10 mouse cellular contexts compared by ENCODE assay signal in the genomic region with DNA sequence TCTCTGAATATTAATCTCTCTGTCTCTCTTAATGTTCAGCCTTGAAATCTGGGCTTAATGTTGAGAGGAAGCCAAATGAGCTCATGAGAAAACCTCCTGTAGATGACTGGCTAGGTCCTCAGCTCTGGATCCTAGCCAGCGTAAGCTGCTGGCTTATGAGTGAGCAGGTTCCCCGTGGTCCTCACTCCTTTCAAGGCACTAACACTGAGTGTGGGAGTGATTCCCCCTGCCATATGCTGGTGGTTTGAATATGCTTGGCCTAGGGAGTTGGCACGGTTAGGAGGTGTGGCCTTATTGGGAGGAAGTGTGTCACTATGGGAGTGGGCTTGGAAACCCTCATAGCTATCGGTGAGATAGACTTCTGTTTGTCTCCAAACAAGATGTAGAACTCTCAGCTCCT. TPM values are rescaled to one million over a fixed set of nuclear protein-coding genes. Genes with fewer than 3 reads are reported as not detected.
DNase-seq lines count a peak whose midpoint lies in the region; ATAC-seq and TF ChIP-seq lines count a peak whose summit lies in the region.
"Had no signal": no experiment of that assay in that cellular context is flagged by ENCODE, and none has a peak within 500 bp of the region (broad histone marks: within the 10 kb centered on the region; RNA-seq: fewer than 3 reads in every experiment).

No protein-coding gene starts in this region.

- H3K27me3 ChIP-seq in hindbrain, embryonic 15.5 days = no peaks in the 10 kb centered on the region
- no peaks in the 10 kb centered on the region for H3K27me3 ChIP-seq in hindbrain, embryonic 10.5 days (ENCODE audit: insufficient read depth, poor library complexity, severe bottlenecking)

- no peak for TF ChIP-seq POLR2A in brain, embryonic 14.5 days (IDR thresholded peaks at IDR 0.05; ENCODE audit: borderline replicate concordance, extremely low read depth, insufficient read depth, insufficient read length, poor library complexity, severe bottlenecking)

- no peak overlapping the region; the same call in 1 of the 2 replicates for H3K27ac ChIP-seq in hindbrain, embryonic 15.5 days (replicated peaks)
- H3K27ac ChIP-seq in hindbrain, embryonic 10.5 days = no peak overlapping the region

- DNase-seq in hindbrain, embryonic 10.5 days (ENCODE audit: low spot score) = no peak
- DNase-seq in NIH3T3 (ENCODE audit: low read depth) (peak; percentile 41), MN1 (ENCODE audit: low spot score) (no peak)
- peak; percentile 68 for DNase-seq in brain, embryonic 14.5 days (ENCODE audit: low read depth)
- peak; percentile 59 for DNase-seq in heart, postnatal 10 days
- no peak for DNase-seq in thymus, postnatal 14 days
- DNase-seq in ovary, postnatal 36 days (ENCODE audit: low spot score) = no peak
- DNase-seq: liver, postnatal 0 days; thymus, postnatal 4 days had no signal

- ATAC-seq in hindbrain, embryonic 15.5 days (ENCODE audit: low FRiP score, low read depth) = peak; percentile 35; the same call in 1 of the 2 replicates
- ATAC-seq: liver, postnatal 0 days had no signal

- intact Hi-C loops in heart, postnatal 10 days (cut with DNase I) = no loop called here

- H3K4me1 ChIP-seq in hindbrain, embryonic 15.5 days (replicated peaks) = peaks cover 34% of the 10 kb centered on the region
- H3K4me1 ChIP-seq in hindbrain, embryonic 10.5 days (replicated peaks) = peaks cover 14% of the 10 kb centered on the region

- H3K36me3 ChIP-seq in hindbrain, embryonic 15.5 days = no peaks in the 10 kb centered on the region
- peaks cover 15% of the 10 kb centered on the region for H3K36me3 ChIP-seq in hindbrain, embryonic 10.5 days

- no peak overlapping the region for H3K4me3 ChIP-seq in hindbrain, embryonic 15.5 days
- no peak overlapping the region for H3K4me3 ChIP-seq in hindbrain, embryonic 10.5 days

- TF ChIP-seq CTCF in brain, embryonic 14.5 days (IDR thresholded peaks at IDR 0.05; ENCODE audit: borderline replicate concordance, extremely low read depth, insufficient read depth, insufficient read length) = no peak

- H3K9ac ChIP-seq in hindbrain, embryonic 15.5 days = no peak overlapping the region
- H3K9ac ChIP-seq: liver, postnatal 0 days had no signal

- H3K9me3 ChIP-seq in hindbrain, embryonic 15.5 days = no peaks in the 10 kb centered on the region
- no peaks in the 10 kb centered on the region for H3K9me3 ChIP-seq in hindbrain, embryonic 10.5 days

- no peak overlapping the region for H3K4me2 ChIP-seq in hindbrain, embryonic 15.5 days

- WGBS in hindbrain, embryonic 15.5 days = 67% methylated on average over 4 of the region's 4 CpGs
- WGBS in hindbrain, embryonic 10.5 days = 89% methylated on average over 4 of the region's 4 CpGs

RNA-seq across cellular contexts. Expression of a gene that starts 55.1 kb away (rescaled TPM):
- polyA plus RNA-seq in hindbrain, embryonic 15.5 days (2015; fragmentation: Nextera tagmentation; extraction: Ambion mirVana) = 10.5 and 10.7 TPM in 2 replicates
- polyA plus RNA-seq in hindbrain, embryonic 10.5 days (2016; fragmentation: Nextera tagmentation; extraction: Ambion mirVana) = 7.8 and 9.5 TPM in 2 replicates
- 51.7 and 57.3 TPM in 2 replicates for polyA plus RNA-seq in brain, embryonic 14.5 days (2012; rRNA removed)
- 10 to 100 TPM; 86.2 to 99.2 TPM for total RNA-seq in heart, postnatal 10 days (2021)

Comparison
In these comparisons a context has a peak if more than half of its experiments do, and no peak if none do; other contexts are left out.
1. DNase-seq: peak in NIH3T3 (single experiment), brain, embryonic 14.5 days (single experiment) and heart, postnatal 10 days (2 of 2); none in hindbrain, embryonic 10.5 days (single experiment), MN1 (single experiment), thymus, postnatal 14 days (single experiment) and ovary, postnatal 36 days (single experiment).